Mouse (Mus musculus) intestine, embryonic 15.5 days (tissue): ENCODE measurements at regions not wholly inside any gene's neighbourhood (a gene's known extent, or its start where the extent isn't known, plus 50 kb on each side); places are given as distances from the start of the nearest gene placed in this dataset.

ENCODE experiments used
- ATAC-seq: fragments of 200-750 bp; cut with Nextera tagmentation; 2 replicates; pipeline ENCODE4 v1.8.0; 2017; ENCODE audit warnings: moderate TSS enrichment, moderate library complexity
- H3K27ac ChIP-seq: fragments of 300-500 bp; sonication (generic); 2 replicates; pipeline ENCODE4 v1.5.1; 2015; ENCODE audit warnings: mild to moderate bottlenecking, inconsistent platforms
- H3K27me3 ChIP-seq: fragments of 300-500 bp; sonication (generic); replicated peaks from 2 replicates; pipeline ENCODE4 v1.6.1; 2015; ENCODE audit warnings: inconsistent platforms
- H3K36me3 ChIP-seq: fragments of 300-500 bp; sonication (generic); 2 replicates; pipeline ENCODE4 v1.6.1; 2015; ENCODE audit warnings: inconsistent platforms
- H3K4me1 ChIP-seq: fragments of 300-500 bp; sonication (generic); replicated peaks from 2 replicates; pipeline ENCODE4 v1.6.1; 2015; ENCODE audit warnings: inconsistent platforms
- H3K4me2 ChIP-seq: fragments of 300-500 bp; sonication (generic); replicated peaks from 2 replicates; pipeline ENCODE4 v1.6.1; 2015; ENCODE audit warnings: mild to moderate bottlenecking, inconsistent platforms
- H3K4me3 ChIP-seq: fragments of 300-500 bp; sonication (generic); replicated peaks from 2 replicates; pipeline ENCODE4 v1.5.1; 2015; ENCODE audit warnings: inconsistent platforms
- H3K9ac ChIP-seq: fragments of 300-500 bp; sonication (generic); 2 replicates; pipeline ENCODE4 v1.6.1; 2015; ENCODE audit warnings: inconsistent platforms
- H3K9me3 ChIP-seq: fragments of 300-500 bp; sonication (generic); 2 replicates; pipeline ENCODE4 v1.6.1; 2016; ENCODE audit warnings: inconsistent platforms
- WGBS: fragments of 180-500 bp; shearing (Covaris S2); methylation state at CpG from one replicate; pipeline ENCODE4 v1.1.7; 2015; 5-methylcytosine and 5-hydroxymethylcytosine counted together

DNA sequence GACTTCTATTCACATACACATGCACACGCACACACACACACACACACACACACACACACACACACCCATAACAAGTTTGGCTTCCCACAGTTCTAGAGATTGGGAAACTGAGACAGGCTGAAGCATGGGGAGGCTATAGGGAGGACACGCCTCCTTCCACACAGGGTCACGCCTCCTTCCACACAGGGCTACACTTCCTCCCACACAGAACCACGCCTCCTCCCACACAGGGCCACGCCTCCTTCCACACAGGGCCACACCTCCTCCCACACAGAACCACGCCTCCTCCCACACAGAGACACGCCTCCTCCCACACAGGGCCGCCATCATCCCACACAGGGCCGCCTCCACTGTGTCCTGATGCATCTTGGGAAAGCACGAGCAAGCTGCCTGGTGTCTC, 401.9 kb upstream of the Kazn start:
- Histone ChIP-seq H3K9ac (no peak overlapping the region), H3K4me2 (no peak overlapping the region), H3K27ac (no peak overlapping the region), H3K9me3 (no peaks in the 10 kb centered on the region), H3K4me1 (no peaks in the 10 kb centered on the region), H3K27me3 (no peaks in the 10 kb centered on the region), H3K36me3 (no peaks in the 10 kb centered on the region), H3K4me3 (no peak overlapping the region)
- 90% methylated on average over 10 of the region's 10 CpGs for WGBS
- ATAC-seq: peak; percentile 62

DNA sequence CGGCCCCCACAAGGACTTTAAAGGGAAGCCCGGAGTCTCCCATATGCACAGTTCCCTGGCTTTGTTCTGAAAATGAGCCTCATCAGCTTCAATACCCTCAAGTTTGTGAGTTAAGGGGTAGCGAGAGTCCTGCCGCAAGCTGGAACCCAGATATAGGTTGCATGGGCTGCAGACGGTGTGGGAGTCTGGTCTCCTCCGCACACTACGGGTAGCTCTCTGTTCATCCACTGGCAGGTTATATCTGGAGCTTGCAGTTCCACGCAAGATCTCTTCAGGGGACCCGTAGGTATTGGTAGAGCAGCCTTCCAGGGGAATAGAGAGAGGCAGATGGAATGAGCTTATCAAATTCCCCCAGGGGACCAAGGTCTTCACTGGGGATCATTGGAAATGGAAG, 400.1 kb upstream of the Kazn start:
- H3K27me3 ChIP-seq: no peaks in the 10 kb centered on the region
- H3K27ac ChIP-seq: no peak overlapping the region
- 80% methylated on average over 9 of the region's 9 CpGs for WGBS
- no peak overlapping the region for H3K9ac ChIP-seq
- H3K4me3 ChIP-seq: no peak overlapping the region
- H3K4me2 ChIP-seq: no peak overlapping the region
- no peak for ATAC-seq
- H3K36me3 ChIP-seq: no peaks in the 10 kb centered on the region
- no peaks in the 10 kb centered on the region for H3K9me3 ChIP-seq
- no peaks in the 10 kb centered on the region for H3K4me1 ChIP-seq

DNA sequence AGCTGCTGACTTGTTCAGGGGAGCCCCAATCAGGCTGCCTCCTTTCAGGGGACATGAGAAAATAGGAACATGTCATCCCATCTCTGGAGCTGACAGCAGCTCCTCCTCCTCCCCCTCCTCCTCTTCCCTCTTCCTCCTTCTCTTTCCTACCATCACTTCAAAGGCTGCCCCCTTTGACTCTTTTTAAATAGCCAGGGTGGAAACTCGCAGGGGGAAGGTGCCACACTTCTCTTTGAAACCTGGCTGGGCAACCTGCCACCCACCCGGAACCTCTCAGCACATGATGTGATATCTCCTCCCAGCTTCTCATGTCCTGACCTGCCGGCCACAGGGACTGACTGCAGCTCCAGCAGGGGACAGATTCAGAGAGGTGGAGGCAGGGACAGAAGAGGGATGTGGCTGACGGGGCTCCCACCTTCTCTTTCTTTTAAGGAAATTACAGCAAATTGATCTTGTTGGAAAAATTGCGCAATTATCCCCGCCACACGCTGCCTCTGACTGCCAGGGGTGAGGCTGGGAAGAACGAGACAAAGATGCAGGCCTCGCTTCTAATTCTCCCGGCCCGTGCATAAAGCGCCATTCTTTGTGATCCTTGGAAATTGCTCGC, 399.6 kb upstream of the Kazn start:
- no peaks in the 10 kb centered on the region for H3K9me3 ChIP-seq
- no peak overlapping the region for H3K9ac ChIP-seq
- 57% methylated on average over 13 of the region's 13 CpGs for WGBS
- ATAC-seq: no peak
- no peak overlapping the region for H3K27ac ChIP-seq
- no peaks in the 10 kb centered on the region for H3K36me3 ChIP-seq
- H3K27me3 ChIP-seq: no peaks in the 10 kb centered on the region
- no peak overlapping the region for H3K4me2 ChIP-seq
- no peaks in the 10 kb centered on the region for H3K4me1 ChIP-seq
- no peak overlapping the region for H3K4me3 ChIP-seq

DNA sequence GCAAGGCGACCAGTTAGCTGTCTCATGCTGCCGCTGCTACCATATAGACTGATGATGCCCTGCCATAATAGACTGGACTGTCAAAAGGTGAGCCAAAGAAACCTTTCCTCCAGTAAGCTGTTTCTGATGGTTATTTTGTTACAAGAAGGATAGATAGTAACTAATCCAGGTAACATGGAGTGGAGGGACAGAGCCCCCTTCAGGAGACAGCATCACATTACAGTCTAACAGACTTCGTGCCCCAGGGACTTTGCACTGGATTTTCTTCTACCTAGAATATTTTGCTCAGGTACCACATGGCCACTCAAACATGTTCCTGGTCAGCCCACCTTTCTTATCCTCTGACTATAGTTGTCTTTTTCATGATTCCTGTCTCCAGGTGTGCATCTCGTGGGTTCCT, 398.9 kb upstream of the Kazn start:
- no peaks in the 10 kb centered on the region for H3K9me3 ChIP-seq
- H3K4me2 ChIP-seq: no peak overlapping the region
- no peaks in the 10 kb centered on the region for H3K36me3 ChIP-seq
- ATAC-seq: no peak
- no peaks in the 10 kb centered on the region for H3K27me3 ChIP-seq
- no peaks in the 10 kb centered on the region for H3K4me1 ChIP-seq
- no peak overlapping the region for H3K27ac ChIP-seq
- H3K9ac ChIP-seq: no peak overlapping the region
- no peak overlapping the region for H3K4me3 ChIP-seq
- 79% methylated on average over 4 of the region's 4 CpGs for WGBS

DNA sequence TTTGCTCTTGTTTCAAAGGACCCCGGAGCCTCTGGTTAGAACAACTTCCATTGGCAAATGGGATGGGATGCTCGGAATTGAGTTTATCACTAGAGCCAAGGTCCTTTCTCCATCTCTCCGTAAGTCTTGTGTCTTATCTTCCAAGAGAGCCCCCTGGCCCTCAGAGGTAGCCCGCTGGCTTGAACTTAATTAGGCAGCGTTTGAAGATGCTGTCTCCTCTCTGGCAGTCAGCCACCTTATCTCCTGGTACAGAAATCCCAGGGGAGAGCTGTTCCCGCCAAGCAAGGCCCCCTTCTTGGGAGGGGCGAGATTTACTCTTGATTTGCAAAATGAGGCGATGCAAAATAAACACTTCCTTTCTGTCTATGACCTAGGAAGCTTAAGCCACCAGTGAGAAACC, 395.2 kb upstream of the Kazn start:
- no peak overlapping the region for H3K27ac ChIP-seq
- H3K4me1 ChIP-seq: no peaks in the 10 kb centered on the region
- H3K4me2 ChIP-seq: no peak overlapping the region
- no peaks in the 10 kb centered on the region for H3K36me3 ChIP-seq
- WGBS: 57% methylated on average over 8 of the region's 8 CpGs
- H3K9me3 ChIP-seq: no peaks in the 10 kb centered on the region
- no peaks in the 10 kb centered on the region for H3K27me3 ChIP-seq
- ATAC-seq: no peak
- no peak overlapping the region for H3K9ac ChIP-seq
- no peak overlapping the region for H3K4me3 ChIP-seq

DNA sequence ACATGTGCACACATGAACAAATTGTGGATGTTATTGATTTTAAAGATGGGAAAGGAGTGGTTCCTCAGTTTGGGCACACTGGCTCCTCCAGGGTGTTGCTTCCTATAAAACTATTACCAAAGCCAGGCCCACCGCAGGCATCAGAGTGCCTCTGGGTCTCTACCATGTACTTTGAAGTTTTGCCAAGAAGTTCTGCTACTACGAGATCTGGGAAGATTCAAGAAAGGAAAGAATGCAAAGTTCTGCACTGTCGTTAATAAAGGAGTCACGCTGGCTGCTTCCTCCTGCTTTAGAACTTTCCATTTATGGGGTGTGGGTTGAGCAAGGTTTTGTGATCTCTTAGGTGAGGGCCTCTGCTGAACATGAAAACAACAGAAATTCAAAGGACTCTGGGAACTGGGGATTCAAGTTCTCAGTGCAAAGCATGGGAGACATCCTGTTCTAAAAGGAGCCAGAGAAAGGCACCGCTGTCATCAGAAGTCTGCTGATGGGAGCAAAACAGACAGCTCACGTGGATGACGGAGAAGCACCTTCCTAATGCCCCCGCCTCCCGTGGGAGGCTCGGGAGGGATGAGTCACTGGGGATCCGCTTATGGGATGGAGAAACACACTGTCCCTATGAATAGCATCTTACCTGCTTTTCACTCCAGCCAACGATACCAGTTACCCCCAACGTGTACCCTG, 394.6 kb upstream of the Kazn start:
- no peaks in the 10 kb centered on the region for H3K4me1 ChIP-seq
- no peak overlapping the region for H3K27ac ChIP-seq
- H3K4me2 ChIP-seq: no peak overlapping the region
- no peaks in the 10 kb centered on the region for H3K27me3 ChIP-seq
- no peak overlapping the region for H3K9ac ChIP-seq
- H3K9me3 ChIP-seq: no peaks in the 10 kb centered on the region
- WGBS: 69% methylated on average over 13 of the region's 13 CpGs
- H3K4me3 ChIP-seq: no peak overlapping the region
- ATAC-seq: no peak
- no peaks in the 10 kb centered on the region for H3K36me3 ChIP-seq

DNA sequence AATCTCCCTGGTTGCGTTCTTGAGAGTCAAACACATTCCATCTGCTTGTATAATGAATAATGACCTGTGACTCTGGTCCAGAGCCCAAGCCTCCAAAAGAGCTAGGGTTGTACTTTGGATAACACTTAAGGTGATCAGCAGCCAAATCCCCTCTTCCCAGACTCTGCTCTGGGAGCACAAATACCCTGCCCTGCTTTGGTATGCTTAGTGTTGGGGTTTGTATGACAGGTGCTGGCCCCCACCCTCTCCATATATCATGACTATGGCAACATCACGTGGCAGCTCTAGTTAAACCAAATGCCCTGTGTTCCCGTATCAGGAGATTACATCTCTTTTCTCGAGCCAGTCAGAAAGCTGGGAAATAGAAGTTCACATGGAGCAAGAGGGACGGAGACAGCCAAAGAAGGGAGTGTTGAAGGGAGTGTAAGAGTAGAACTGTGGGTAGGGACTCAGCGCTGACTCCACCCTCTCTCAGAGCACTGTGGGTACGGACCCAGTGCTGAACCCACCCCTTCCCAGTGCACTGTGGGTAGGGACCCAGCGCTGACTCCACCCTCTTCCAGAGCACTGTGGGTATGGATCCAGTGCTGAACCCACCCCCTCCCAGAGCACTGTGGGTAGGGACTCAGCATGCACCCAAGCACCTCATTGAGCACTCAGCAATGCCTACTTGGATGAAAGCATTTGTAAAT, 387.4 kb upstream of the Kazn start:
- Histone ChIP-seq H3K9me3 (no peaks in the 10 kb centered on the region), H3K27ac (no peak overlapping the region), H3K9ac (no peak overlapping the region), H3K4me3 (no peak overlapping the region), H3K4me2 (no peak overlapping the region), H3K36me3 (no peaks in the 10 kb centered on the region), H3K27me3 (no peaks in the 10 kb centered on the region), H3K4me1 (peaks cover 11% of the 10 kb centered on the region)
- 55% methylated on average over 8 of the region's 8 CpGs for WGBS
- peak; percentile 59; the same call in 1 of the 2 replicates for ATAC-seq

DNA sequence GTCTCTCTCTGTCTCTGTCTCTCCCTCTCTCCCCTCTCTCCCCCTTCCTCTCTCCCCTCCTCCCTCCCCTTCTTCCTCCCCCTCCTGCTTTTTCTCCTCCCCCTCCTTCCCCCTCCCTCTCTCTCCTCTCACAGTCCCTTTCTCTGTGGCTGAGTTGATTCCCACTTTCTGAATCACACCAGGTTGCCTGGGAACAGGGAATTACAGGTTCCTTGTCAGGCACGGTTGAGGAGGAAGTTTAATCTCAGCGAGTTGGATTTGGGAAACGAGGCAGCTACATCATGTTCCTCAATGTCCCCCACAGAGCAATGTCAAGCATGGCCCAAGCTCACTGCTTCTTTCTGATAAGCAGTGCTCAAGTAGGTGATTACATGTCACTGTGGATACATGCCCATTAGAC, 386.3 kb upstream of the Kazn start:
- Histone ChIP-seq H3K4me1 (peaks cover 11% of the 10 kb centered on the region), H3K9ac (no peak overlapping the region), H3K4me2 (no peak overlapping the region), H3K9me3 (no peaks in the 10 kb centered on the region), H3K27ac (no peak overlapping the region), H3K36me3 (no peaks in the 10 kb centered on the region), H3K4me3 (no peak overlapping the region), H3K27me3 (no peaks in the 10 kb centered on the region)
- no peak for ATAC-seq
- 52% methylated on average over 3 of the region's 3 CpGs for WGBS

DNA sequence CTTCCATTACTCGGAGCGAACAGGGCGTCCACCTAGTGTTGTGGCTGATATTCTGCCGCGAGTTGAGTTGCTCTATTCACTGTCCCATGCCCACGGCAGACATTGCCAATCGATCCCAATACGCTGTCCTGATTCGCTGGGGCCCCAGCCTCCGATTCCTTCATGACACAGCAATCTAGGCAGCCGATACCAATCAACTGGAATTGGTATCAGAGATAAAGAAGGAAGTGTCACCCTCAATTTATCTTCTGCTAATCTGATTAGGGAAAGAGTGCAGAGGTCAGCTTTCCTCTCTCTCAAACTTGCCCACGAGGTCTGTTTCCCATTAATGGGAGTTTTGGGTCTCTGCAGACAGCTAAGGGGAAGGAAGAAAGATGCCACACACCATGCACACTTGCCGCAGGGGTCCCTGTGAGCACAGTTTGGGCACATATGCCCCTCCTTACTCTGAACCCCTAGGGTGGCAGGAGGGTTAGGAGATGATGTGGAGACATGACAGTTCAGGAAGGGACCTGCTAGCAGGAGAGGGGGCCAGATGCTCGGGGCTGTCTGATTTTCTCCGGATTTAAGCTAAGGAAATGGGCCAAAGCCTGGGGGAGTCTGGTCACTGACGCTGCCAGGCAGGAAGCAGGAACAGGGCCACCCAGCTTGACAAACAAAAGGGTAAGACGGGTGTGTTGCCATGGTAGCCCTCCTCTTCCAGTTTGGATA, 383.1 kb upstream of the Kazn start:
- no peak overlapping the region for H3K4me2 ChIP-seq
- H3K9ac ChIP-seq: no peak overlapping the region
- no peak for ATAC-seq
- H3K4me1 ChIP-seq: peaks cover 11% of the 10 kb centered on the region
- no peak overlapping the region for H3K27ac ChIP-seq
- H3K4me3 ChIP-seq: no peak overlapping the region
- no peaks in the 10 kb centered on the region for H3K9me3 ChIP-seq
- H3K36me3 ChIP-seq: no peaks in the 10 kb centered on the region
- 48% methylated on average over 17 of the region's 17 CpGs for WGBS
- H3K27me3 ChIP-seq: no peaks in the 10 kb centered on the region

DNA sequence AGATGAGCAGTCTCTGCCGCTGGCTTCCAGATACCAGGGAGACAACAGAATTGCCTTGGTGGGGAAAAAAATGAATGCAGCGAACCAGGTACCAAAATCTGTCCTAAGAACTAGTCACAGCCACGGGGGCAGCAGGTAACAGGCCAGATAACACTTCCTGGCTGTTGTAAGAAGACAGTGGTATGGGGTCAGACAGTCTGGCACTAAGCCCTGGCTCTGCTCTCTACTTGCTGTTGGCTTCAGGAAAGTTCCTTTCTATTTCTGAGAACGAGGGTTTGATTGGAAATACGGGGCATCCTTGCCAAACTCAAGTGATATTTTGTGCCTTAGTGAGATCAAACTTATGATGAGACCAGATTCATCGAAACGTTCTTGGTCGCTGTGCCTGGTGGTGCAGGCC, 380.2 kb upstream of the Kazn start:
- H3K4me2 ChIP-seq: no peak overlapping the region
- ATAC-seq: no peak
- H3K27me3 ChIP-seq: no peaks in the 10 kb centered on the region
- peaks cover 8% of the 10 kb centered on the region for H3K4me1 ChIP-seq
- 68% methylated on average over 8 of the region's 8 CpGs for WGBS
- H3K4me3 ChIP-seq: no peak overlapping the region
- H3K27ac ChIP-seq: no peak overlapping the region
- no peaks in the 10 kb centered on the region for H3K9me3 ChIP-seq
- no peaks in the 10 kb centered on the region for H3K36me3 ChIP-seq
- no peak overlapping the region for H3K9ac ChIP-seq

DNA sequence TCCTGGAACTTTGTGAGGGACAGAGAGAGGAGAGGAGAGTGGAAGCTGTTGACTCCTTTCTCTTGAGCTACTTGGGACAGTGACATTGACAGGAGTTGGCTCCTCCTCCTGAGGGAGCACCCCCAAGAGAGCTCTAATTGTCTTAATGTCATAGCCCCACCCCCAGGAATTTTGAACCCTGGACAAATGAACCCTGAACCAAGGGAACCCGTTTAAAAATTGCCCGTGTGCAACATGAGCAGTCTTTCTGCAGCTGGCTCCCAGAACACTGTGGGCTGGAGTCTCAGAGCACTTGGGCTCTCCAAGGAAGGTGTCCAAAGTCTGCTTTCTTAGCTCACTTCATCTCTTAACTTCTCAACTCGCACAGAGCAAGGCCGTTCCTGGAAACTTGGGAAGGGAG, 379.6 kb upstream of the Kazn start:
- H3K4me2 ChIP-seq: no peak overlapping the region

DNA sequence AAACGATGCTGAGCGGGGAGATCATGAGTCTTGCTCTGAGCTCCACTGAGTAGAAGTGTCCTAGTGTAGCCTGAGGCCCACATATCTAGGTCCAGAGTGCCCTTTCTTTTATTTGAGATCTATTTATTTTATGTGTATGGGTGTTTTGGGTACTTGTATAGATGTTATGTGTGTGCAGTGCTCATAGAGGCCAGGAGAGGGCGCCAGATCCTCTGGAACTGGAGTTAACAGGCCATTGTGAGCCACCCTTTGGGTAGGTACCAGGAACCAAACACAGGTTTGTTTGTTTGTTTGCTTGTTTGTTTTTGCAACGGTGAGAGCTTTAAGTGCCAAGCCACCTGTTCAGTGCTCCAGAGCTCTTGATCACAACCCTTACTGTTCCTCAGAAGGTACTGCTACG, 378.5 kb upstream of the Kazn start:
- no peak overlapping the region for H3K4me3 ChIP-seq
- no peak overlapping the region for H3K9ac ChIP-seq
- WGBS: 71% methylated on average over 5 of the region's 5 CpGs
- H3K27me3 ChIP-seq: no peaks in the 10 kb centered on the region
- no peak overlapping the region for H3K27ac ChIP-seq
- H3K9me3 ChIP-seq: 0 out of 2 replicates have a peak, but pooled peaks cover 2% of the 10 kb centered on the region
- peaks cover 8% of the 10 kb centered on the region for H3K4me1 ChIP-seq
- H3K36me3 ChIP-seq: no peaks in the 10 kb centered on the region
- ATAC-seq: no peak
- no peak overlapping the region for H3K4me2 ChIP-seq

More for the DNA sequence above, 379.6 kb upstream of the Kazn start:
- no peaks in the 10 kb centered on the region for H3K27me3 ChIP-seq
- no peak overlapping the region for H3K4me3 ChIP-seq
- peaks cover 8% of the 10 kb centered on the region for H3K4me1 ChIP-seq
- no peaks in the 10 kb centered on the region for H3K36me3 ChIP-seq
- H3K27ac ChIP-seq: no peak overlapping the region
- 31% methylated on average over 4 of the region's 4 CpGs for whole genome bisulfite sequencing
- H3K9me3 ChIP-seq: no peaks in the 10 kb centered on the region
- no peak; the same call in 1 of the 2 replicates for ATAC-seq
- H3K9ac ChIP-seq: no peak overlapping the region
